Mouse (Mus musculus): ENCODE measurements at regions not wholly inside any gene's neighbourhood (a gene's known extent, or its start where the extent isn't known, plus 50 kb on each side); places are given as distances from the start of the nearest gene placed in this dataset.

DNA sequence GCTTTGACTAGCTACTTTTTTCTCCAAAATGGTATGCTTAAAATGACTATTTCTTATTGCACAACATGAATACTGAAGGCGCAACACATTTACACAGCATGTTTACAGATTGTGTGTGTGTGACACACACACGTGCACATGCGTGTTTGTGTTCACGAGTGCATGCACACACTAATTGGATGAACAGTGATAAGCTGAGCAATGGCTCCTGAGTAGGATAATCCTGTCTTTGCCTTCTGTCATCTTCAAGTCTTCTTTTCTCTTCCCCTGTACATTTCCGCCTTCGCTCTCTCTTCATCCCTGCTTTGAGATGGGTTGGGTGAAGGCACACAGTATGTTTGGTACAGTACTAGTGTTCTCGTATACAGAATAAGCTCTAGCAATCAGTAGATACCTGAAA is 106.5 kb upstream of the Mkln1 start:
- H3K4me3 ChIP-seq (ENCODE audit: insufficient read depth, low read length): no peak overlapping the region
- H3K27ac ChIP-seq (ENCODE audit: insufficient read depth, low read length): no peak overlapping the region
- peaks cover 6% of the 10 kb centered on the region; the same call in 1 of the 2 replicates for H3K4me1 ChIP-seq (ENCODE audit: control insufficient read depth, insufficient read depth, low read length)
- TF ChIP-seq CTCF (IDR thresholded peaks at IDR 0.05; ENCODE audit: borderline replicate concordance, insufficient read depth, low read length): no peak
- no peak for TF ChIP-seq POLR2A (IDR thresholded peaks at IDR 0.05; ENCODE audit: low read depth, low read length)

DNA sequence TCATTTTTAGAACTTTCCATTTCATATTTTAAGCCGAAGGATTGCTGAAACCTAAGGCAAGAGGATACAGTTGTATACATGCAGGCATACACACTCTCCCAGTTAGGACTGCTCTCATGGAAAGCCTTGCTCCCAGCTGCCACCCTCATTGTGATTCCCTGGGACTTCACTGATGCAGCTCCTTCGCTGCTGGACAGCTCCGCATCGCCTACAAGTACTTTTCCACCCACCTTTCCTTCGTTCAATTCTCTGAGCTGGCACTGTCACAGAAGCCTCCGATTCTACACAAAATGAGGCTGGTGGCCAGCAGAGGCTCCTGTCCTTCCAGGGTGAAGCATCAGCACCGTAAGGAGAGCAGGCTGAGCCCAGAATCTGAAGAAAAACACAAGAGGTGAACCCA is 105.5 kb upstream of the Mkln1 start:
- TF ChIP-seq POLR2A (IDR thresholded peaks at IDR 0.05; ENCODE audit: low read depth, low read length) (no peak), CTCF (IDR thresholded peaks at IDR 0.05; ENCODE audit: borderline replicate concordance, insufficient read depth, low read length) (no peak)
- Histone ChIP-seq H3K4me3 (ENCODE audit: insufficient read depth, low read length) (no peak overlapping the region), H3K4me1 (ENCODE audit: control insufficient read depth, insufficient read depth, low read length) (peaks cover 3% of the 10 kb centered on the region; the same call in 1 of the 2 replicates), H3K27ac (ENCODE audit: insufficient read depth, low read length) (no peak overlapping the region)

DNA sequence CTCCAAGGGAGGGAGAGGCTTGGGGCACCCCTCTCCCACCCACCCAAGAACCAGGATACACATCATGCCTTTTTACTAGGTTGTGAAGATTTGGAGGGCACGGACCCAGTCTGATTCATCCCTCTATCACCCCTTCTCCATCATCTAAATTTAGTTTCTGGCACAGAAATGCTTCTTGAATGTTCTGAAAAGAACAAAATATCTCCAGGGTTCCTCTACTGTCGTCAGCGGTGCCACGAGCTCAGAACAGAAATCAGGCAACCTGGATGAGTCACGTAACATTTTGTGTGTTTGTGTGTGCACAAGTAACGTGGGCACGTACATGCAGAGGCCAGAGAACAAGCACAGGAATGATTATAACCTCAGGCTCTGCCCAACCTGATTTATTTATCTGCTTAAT is 99.1 kb upstream of the Mkln1 start:
- Histone ChIP-seq H3K4me3 (ENCODE audit: insufficient read depth, low read length) (no peak overlapping the region), H3K4me1 (ENCODE audit: control insufficient read depth, insufficient read depth, low read length) (no peaks in the 10 kb centered on the region), H3K27ac (ENCODE audit: insufficient read depth, low read length) (no peak overlapping the region)
- TF ChIP-seq CTCF (IDR thresholded peaks at IDR 0.05; ENCODE audit: borderline replicate concordance, insufficient read depth, low read length): no peak
- no peak for TF ChIP-seq POLR2A (IDR thresholded peaks at IDR 0.05; ENCODE audit: low read depth, low read length)

DNA sequence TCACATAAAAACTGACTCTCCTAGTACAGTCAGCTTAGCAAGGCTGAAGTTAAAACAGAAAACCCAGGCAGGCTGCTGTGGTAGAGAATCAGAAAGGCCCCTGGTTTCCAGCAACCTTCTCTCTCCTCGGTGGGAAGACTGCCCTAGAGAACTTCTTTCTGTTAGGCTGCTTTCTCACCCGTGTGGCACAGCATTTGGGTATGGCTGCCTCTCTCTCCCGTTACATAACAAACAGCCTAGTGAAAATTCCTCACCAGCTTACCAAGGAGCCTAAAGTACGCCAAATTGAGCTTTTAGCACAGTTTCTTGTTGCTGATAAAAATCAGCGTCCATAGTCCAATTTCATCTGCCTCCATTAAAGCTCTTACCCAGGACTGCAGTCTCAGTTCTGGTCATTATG is 92.8 kb upstream of the Mkln1 start:
- TF ChIP-seq POLR2A (IDR thresholded peaks at IDR 0.05; ENCODE audit: low read depth, low read length) (no peak), CTCF (IDR thresholded peaks at IDR 0.05; ENCODE audit: borderline replicate concordance, insufficient read depth, low read length) (no peak)
- Histone ChIP-seq H3K4me1 (ENCODE audit: control insufficient read depth, insufficient read depth, low read length) (no peaks in the 10 kb centered on the region), H3K4me3 (ENCODE audit: insufficient read depth, low read length) (no peak overlapping the region), H3K27ac (ENCODE audit: insufficient read depth, low read length) (no peak overlapping the region)

DNA sequence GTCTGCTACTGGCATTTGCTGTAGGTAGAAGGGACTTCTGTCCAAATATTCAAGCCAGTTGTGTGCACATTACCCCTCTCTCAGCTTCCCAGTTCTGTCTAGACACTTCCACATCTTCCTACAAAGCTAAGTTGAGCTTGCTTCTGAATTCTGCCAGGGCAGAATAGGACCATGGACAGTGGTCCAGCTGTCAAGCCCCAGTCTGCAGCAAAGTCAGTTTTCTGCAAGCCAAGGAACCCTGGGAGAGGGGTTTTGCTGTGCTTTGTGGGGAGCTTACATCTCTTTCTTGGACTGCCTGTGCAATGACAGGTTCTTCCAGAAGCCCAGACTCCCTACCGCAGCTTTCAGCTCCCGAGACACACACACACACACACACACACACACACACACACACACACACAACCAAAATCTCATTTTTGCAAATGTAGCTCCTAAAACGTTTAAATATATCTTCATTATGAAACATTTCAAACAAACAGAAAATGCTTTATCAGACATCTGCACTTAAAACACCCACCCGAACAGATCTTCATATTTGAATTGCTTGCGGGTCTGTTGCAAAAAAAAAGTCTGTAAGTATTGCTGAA is 91.4 kb upstream of the Mkln1 start:
- H3K27ac ChIP-seq (ENCODE audit: insufficient read depth, low read length): no peak overlapping the region
- no peak for TF ChIP-seq POLR2A (IDR thresholded peaks at IDR 0.05; ENCODE audit: low read depth, low read length)
- TF ChIP-seq CTCF (IDR thresholded peaks at IDR 0.05; ENCODE audit: borderline replicate concordance, insufficient read depth, low read length): no peak
- no peaks in the 10 kb centered on the region for H3K4me1 ChIP-seq (ENCODE audit: control insufficient read depth, insufficient read depth, low read length)
- H3K4me3 ChIP-seq (ENCODE audit: insufficient read depth, low read length): no peak overlapping the region

DNA sequence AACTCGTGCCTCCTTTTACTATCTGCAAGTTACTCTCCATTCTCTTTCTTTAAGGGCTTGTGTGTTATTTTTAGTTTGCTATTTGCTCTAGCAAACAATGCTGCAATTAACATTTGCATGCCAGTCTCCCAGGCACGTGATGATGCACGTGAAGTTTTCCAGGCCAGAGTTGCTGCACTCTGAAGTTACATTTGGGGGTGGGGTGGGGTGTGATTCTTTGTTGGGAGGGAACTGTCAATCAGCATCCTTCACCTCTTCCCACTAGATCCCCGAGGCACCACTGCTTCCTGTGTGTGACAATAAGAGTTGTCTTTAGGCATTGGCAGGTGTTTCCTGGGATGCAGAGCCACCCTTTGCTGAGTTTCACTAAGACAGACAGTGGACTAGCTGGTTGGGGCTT is 90.6 kb upstream of the Mkln1 start:
- H3K27ac ChIP-seq (ENCODE audit: insufficient read depth, low read length): no peak overlapping the region
- H3K4me3 ChIP-seq (ENCODE audit: insufficient read depth, low read length): no peak overlapping the region
- H3K4me1 ChIP-seq (ENCODE audit: control insufficient read depth, insufficient read depth, low read length): no peaks in the 10 kb centered on the region
- TF ChIP-seq CTCF (IDR thresholded peaks at IDR 0.05; ENCODE audit: borderline replicate concordance, insufficient read depth, low read length) (no peak), POLR2A (IDR thresholded peaks at IDR 0.05; ENCODE audit: low read depth, low read length) (no peak)

DNA sequence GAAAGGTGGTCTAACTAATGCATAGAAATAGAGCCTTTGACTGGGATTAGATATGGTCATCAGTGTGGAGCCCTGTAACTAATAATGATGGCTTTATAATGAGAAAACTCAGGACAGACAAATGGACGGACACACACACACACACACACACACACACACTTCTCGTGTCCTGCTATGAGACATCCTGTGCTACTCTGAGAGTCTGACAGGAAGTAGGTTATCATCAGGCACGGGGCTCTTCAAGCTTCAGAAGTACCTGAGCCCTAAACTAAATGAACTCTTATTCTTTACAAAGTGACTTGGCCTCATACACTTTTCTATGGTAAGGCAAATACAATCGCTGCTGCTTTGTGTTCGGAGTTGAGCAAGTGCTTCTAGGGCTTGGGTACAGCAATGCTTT is 87.9 kb upstream of the Mkln1 start:
- TF ChIP-seq CTCF (IDR thresholded peaks at IDR 0.05; ENCODE audit: borderline replicate concordance, insufficient read depth, low read length) (no peak), POLR2A (IDR thresholded peaks at IDR 0.05; ENCODE audit: low read depth, low read length) (no peak)
- Histone ChIP-seq H3K27ac (ENCODE audit: insufficient read depth, low read length) (no peak overlapping the region), H3K4me3 (ENCODE audit: insufficient read depth, low read length) (no peak overlapping the region), H3K4me1 (ENCODE audit: control insufficient read depth, insufficient read depth, low read length) (no peaks in the 10 kb centered on the region)

DNA sequence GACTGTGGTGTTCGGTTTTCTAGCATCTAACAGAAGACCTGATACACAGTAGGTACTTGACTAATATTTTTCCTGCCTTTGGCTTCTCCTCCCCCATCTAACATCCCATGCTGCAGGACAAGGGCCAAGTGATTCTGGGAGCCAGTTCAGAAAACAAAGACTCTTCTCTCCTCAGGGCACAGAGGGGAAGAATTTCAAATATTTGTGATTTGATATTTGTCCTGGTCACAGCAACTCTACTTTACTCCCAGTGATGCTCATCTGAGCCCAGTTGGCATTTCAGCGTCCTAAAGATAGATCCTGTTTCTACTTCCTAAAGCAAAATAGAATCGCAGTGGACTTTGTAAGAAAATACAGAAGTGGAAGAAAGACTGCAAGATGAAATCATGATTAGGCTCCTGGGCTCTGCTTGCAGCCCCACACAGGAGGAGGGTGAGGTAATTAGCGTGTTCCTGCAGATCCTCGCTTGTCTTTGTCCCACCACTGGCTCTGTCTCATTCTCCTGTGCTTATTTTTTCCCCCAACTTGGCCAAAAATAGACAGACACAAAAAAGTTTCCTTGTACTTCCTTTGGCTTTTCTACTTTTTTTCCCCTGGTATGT is 84.6 kb upstream of the Mkln1 start:
- TF ChIP-seq CTCF (IDR thresholded peaks at IDR 0.05; ENCODE audit: borderline replicate concordance, insufficient read depth, low read length) (no peak), POLR2A (IDR thresholded peaks at IDR 0.05; ENCODE audit: low read depth, low read length) (no peak)
- Histone ChIP-seq H3K4me3 (ENCODE audit: insufficient read depth, low read length) (no peak overlapping the region), H3K27ac (ENCODE audit: insufficient read depth, low read length) (no peak overlapping the region), H3K4me1 (ENCODE audit: control insufficient read depth, insufficient read depth, low read length) (no peaks in the 10 kb centered on the region)

DNA sequence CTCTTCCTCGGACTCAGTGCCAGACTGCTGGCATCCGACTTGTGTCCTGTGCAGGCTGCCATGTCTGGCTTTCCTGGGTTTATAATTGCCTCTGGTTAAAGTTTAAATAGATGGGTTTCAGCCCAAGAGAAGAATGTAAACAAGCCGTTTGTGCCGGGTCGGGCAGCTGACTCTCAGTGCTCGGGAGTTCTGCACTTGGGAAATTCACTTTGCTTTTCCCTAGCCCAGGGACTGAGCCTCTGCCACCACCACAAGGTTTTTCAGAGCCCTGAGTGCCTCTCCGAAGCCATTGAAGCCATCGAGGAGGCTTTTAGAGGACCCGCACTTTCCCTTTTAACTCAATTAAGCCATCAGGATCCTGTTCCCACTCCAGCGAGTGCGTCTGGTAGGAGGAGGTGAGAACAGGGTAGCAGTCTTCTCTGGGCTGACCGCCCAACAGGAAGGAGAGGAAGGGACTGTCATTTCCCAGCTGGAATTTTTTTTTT is 80.8 kb upstream of the Mkln1 start:
- Histone ChIP-seq H3K4me3 (ENCODE audit: insufficient read depth, low read length) (no peak overlapping the region), H3K27ac (ENCODE audit: insufficient read depth, low read length) (no peak overlapping the region), H3K4me1 (ENCODE audit: control insufficient read depth, insufficient read depth, low read length) (0 out of 2 replicates have a peak, but pooled peaks cover 4% of the 10 kb centered on the region)
- TF ChIP-seq CTCF (IDR thresholded peaks at IDR 0.05; ENCODE audit: borderline replicate concordance, insufficient read depth, low read length): no peak
- no peak for TF ChIP-seq POLR2A (IDR thresholded peaks at IDR 0.05; ENCODE audit: low read depth, low read length)

DNA sequence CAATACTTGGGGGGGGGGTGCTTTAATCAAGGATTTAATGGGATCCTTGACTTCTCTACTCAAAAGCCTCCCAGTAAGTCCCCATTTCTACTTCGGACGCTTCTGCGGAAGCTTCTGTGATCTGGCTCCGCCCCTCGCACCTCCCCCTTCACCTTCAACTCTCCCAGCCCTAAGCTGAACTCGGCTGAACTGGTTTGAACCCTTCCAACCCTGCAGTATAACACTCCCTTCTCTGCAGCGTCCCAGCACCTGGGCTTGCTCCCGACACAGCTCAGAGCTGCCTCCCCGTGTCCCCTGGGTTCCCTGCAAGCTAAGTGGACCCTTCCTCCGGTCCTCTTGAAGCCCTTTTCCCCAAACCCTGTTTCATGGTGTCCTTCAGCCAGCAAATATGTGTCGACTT is 80.0 kb upstream of the Mkln1 start:
- no peak overlapping the region for H3K27ac ChIP-seq (ENCODE audit: insufficient read depth, low read length)
- 0 out of 2 replicates have a peak, but pooled peaks cover 4% of the 10 kb centered on the region for H3K4me1 ChIP-seq (ENCODE audit: control insufficient read depth, insufficient read depth, low read length)
- TF ChIP-seq CTCF (IDR thresholded peaks at IDR 0.05; ENCODE audit: borderline replicate concordance, insufficient read depth, low read length) (no peak), POLR2A (IDR thresholded peaks at IDR 0.05; ENCODE audit: low read depth, low read length) (no peak)
- no peak overlapping the region for H3K4me3 ChIP-seq (ENCODE audit: insufficient read depth, low read length)
